Mouse (Mus musculus): Measurements from ENCODE around the gene Car9.

Car9 gene

DNA sequence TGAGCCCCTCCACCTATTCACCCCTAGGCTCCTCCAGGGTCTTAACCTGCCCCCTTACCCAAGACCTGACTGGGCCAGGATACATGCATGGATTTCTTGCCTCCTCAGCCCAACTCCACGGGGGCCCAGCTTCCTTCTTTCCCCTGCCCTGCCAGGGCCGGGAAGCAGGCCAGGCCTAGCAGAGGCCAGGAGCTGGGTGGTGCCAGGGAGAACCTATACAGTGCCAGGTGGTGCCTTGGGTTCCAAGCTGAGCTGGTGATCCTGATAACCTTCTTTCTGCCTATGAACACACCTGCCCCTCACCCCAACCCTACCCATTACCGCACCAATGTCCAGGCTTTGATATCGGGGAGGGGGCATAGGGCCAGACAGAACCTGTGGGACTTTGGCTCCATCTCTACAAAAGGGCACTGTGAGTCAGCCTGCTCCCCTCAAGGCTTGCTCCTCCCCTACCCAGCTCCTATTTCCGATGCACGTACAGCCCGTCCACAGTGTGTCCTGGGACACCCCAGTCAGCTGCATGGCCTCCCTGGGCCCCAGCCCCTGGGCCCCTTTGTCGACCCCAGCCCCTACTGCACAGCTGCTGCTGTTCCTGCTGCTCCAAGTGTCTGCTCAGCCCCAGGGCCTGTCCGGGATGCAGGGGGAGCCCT lies at the start of gene Car9:
TSS of gene Car9 (plus strand) at position 431 of the 650 bp plus-strand sequence.
- in situ Hi-C loops (cut with MboI; ENCODE audit: unreplicated experiment in 2 of 2), result no loop called here

GRCm38 (mm10) chr4:43457124-43457523 lies 49.6 kb upstream of the Car9 start:
- in situ Hi-C loops (cut with MboI; ENCODE audit: unreplicated experiment in 2 of 2), result loop anchor here in 1 of 2 experiments (10.0 to 25.0 kb wide), 3 partner anchors 508 to 1430 kb away; no protein-coding TSS in a partner anchor

DNA sequence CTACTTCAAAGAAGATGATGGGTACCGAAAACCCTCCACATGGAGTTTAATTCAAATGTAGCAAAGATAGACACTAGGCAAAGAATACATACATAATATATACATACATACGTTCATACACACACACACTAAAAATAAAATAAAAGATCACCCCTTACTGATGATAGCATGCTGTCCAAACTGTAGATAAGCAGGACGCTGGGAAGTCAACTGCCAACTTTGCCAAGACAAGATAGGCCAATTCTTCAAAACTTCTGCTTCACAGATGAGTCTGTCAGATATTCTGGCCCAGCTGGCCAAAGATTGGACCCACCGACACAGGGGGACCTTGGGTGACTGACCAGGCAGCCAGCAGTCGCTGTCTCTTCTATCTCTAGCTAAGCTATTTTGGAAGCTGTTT lies 43.7 kb upstream of the Car9 start:
- in situ Hi-C loops (cut with MboI; ENCODE audit: unreplicated experiment in 2 of 2), result loop anchor here in 1 of 2 experiments (25.0 kb wide), 2 partner anchors 1274 to 1424 kb away; no protein-coding TSS in a partner anchor

DNA sequence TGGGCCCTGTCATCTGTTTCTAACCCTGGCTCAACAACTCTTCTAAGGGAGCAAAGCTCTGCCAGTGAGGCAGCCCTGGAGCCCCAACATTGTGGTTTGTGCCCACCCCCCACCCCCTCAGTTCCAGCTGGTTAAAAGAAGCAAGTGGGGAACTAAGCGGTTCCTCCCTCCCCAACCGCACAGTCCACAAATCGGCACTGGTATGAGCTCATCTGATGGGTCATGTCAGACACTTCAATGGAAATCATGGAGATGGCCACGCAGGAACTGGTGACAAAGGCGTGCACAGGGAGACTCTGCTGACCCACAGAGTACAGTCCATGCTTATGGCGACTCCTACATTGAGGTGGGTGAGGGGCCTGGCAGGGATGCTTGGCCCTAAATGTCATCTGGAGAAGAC lies 40.8 kb upstream of the Car9 start:
- in situ Hi-C loops (cut with MboI; ENCODE audit: unreplicated experiment in 2 of 2), result loop anchor here in 1 of 2 experiments (25.0 kb wide), 2 partner anchors 1271 to 1421 kb away; no protein-coding TSS in a partner anchor

DNA sequence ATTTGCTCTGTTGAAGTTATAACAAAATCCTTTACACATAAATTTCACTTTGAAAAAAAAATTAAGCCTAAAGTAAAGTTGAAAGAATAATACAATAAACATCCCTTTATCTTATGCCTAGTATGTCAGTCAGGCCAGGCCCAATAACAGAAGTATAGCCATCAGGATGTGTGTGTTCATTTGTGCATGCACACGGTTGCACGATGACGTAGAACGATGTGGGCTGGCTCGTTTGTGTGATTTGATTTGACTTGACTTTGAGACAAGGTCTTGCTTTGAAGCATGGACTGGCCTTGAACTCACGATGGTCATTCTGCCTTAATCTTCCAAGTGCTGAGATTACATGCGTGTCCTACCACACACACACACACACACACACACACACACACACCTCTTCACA lies 39.9 kb upstream of the Car9 start:
- in situ Hi-C loops (cut with MboI; ENCODE audit: unreplicated experiment in 2 of 2), result loop anchor here in 1 of 2 experiments (25.0 kb wide), 2 partner anchors 1270 to 1420 kb away; no protein-coding TSS in a partner anchor

DNA sequence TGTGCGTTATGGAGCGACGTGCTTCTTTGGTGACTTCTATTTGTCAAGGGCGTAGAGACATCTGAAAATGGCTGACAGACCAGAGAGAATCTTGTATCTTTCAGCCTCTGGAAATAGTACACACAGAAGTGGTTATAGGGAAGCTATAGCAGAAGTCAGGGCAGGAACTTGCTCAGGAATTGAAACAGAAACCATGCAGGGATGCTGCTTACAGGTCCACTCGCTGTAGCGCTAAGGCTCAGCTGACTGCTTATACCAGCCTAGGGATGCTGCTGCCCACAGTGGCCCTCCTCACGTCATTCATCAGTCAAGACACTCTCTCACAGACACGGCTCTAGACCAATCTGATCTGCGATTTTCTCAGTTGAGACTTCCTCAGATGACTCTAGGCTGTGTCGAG lies 36.5 kb upstream of the Car9 start:
- in situ Hi-C loops (cut with MboI; ENCODE audit: unreplicated experiment in 2 of 2), result loop anchor here in 1 of 2 experiments (25.0 kb wide), 2 partner anchors 1267 to 1417 kb away; no protein-coding TSS in a partner anchor

DNA sequence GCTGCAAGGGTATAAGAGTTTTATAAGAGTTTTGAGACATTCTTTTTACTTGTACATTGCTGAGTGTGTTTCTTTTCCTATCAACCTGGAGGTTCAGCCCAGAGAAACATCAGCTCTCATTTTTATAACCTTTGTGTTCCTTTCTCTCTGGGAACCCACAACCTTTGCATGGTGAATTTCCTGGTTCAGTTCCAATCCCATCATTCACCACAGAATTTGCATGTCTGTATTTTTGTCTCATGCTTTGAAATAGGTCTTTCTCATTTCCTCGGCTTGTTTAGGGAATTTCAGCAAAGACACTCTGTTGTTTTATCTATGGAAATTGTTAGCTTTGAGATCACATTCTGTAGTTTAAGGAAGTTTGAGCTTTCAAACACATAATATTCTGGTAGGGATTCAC lies 33.1 kb upstream of the Car9 start:
- in situ Hi-C loops (cut with MboI; ENCODE audit: unreplicated experiment in 2 of 2), result loop anchor here in 1 of 2 experiments (25.0 kb wide), 2 partner anchors 1264 to 1414 kb away; no protein-coding TSS in a partner anchor

GRCm38 (mm10) chr4:43476604-43477003 lies 30.2 kb upstream of the Car9 start:
- in situ Hi-C loops (cut with MboI; ENCODE audit: unreplicated experiment in 2 of 2), result loop anchor here (5.0 kb wide), 1 partner anchor 34 kb away; the partner anchor contains the start of gene Tesk1 (in 2 of the 2)

- in situ Hi-C loops (cut with MboI; ENCODE audit: unreplicated experiment in 2 of 2), result loop anchor here (5.0 kb wide), 1 partner anchor 36 kb away; the partner anchor contains the start of gene Tesk1 (in 2 of the 2)
These were observed 28.8 kb upstream of the Car9 start for GRCm38 (mm10) chr4:43477857-43478533.

GRCm38 (mm10) chr4:43478534-43478858 lies 28.3 kb upstream of the Car9 start:
- in situ Hi-C loops (cut with MboI; ENCODE audit: unreplicated experiment in 2 of 2), result loop anchor here (5.0 kb wide), 1 partner anchor 36 kb away; the partner anchor contains the start of gene Tesk1 (in 2 of the 2)

GRCm38 (mm10) chr4:43478906-43479832 lies 27.6 kb upstream of the Car9 start:
- in situ Hi-C loops (cut with MboI; ENCODE audit: unreplicated experiment in 2 of 2), result loop anchor here (5.0 kb wide), 1 partner anchor 37 kb away; the partner anchor contains the start of gene Tesk1 (in 2 of the 2)

DNA sequence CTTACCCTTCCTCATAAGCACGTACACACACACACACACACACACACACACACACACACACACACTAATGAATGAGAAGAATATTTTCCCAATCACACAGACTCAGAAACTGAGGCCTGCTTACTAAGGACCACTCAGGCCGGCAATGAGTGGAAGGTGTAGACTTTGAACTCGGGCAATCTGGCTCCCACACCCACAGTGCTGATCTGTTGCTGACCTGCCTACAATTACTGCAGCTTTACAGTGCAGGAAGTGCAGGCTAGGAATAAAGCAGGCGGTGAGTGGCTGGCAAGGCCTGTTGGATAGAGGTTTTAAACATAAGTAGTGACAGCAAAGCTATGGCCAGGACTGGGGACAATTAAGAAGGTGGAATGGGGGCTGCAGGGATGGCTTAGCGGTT lies 25.8 kb upstream of the Car9 start:
- in situ Hi-C loops (cut with MboI; ENCODE audit: unreplicated experiment in 2 of 2), result loop anchor here (5.0 to 10.0 kb wide), 3 partner anchors 46 to 84 kb away; partner anchors contain the start of genes Creb3 (in 2 of the 2) and Tln1 (in 2 of the 2)

GRCm38 (mm10) chr4:43481894-43482456 lies 24.8 kb upstream of the Car9 start:
- in situ Hi-C loops (cut with MboI; ENCODE audit: unreplicated experiment in 2 of 2), result loop anchor here (5.0 to 10.0 kb wide), 3 partner anchors 45 to 83 kb away; partner anchors contain the start of genes Creb3 (in 2 of the 2) and Tln1 (in 2 of the 2)

GRCm38 (mm10) chr4:43482591-43482990 lies 24.2 kb upstream of the Car9 start:
- in situ Hi-C loops (cut with MboI; ENCODE audit: unreplicated experiment in 2 of 2), result loop anchor here (5.0 to 10.0 kb wide), 3 partner anchors 45 to 82 kb away; partner anchors contain the start of genes Creb3 (in 2 of the 2) and Tln1 (in 2 of the 2)

- in situ Hi-C loops (cut with MboI; ENCODE audit: unreplicated experiment in 2 of 2), result loop anchor here (5.0 to 10.0 kb wide), 3 partner anchors 44 to 81 kb away; partner anchors contain the start of genes Creb3 (in 2 of the 2) and Tln1 (in 2 of the 2)
These were observed 23.2 kb upstream of the Car9 start, which contains the start of gene Sit1 for GRCm38 (mm10) chr4:43483535-43484091. Gene Sit1 (minus strand): TSS chr4:43483734.

DNA sequence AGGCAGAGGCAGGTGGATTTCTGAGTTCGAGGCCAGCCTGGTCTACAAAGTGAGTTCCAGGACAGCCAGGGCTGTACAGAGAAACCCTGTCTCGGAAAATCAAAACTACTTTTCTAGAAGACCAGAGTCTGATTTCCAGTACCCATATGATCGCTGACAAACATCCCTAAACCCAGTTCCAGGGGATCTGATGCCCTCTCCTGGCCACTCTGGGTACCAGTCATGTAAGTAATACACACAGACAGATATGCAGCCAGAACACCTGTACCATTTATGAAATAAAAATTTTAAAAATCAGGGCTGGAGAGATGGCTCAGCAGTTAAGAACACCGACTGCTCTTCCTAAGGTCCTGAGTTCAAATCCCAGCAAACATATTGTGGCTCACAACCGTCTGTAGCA lies 21.1 kb upstream of the Car9 start:
- in situ Hi-C loops (cut with MboI; ENCODE audit: unreplicated experiment in 2 of 2), result loop anchor here in 1 of 2 experiments (10.0 kb wide), 1 partner anchor 79 kb away; the partner anchor contains the start of genes Creb3 and Tln1

DNA sequence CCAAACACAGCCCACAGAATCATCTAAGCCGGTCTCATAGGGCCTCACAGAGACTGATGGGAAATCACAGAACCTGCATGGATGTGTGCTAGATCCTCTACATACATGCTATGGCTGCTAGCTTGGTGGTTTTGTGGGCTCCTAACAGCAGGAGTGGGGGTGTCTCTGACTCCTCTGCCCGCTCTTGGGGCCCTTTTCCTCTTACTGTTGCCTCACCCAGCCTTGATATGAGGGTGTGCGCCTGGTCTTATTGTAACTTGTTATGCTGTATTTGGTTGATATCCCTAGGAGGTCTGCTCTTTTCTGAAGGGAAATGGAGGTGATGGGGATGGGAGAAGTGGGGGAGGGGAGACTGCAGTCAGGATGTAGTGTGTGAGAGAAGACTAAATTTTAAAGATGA lies 17.2 kb upstream of the Car9 start:
- in situ Hi-C loops (cut with MboI; ENCODE audit: unreplicated experiment in 2 of 2), result loop anchor here in 1 of 2 experiments (10.0 kb wide), 1 partner anchor 75 kb away; the partner anchor contains the start of genes Creb3 and Tln1

DNA sequence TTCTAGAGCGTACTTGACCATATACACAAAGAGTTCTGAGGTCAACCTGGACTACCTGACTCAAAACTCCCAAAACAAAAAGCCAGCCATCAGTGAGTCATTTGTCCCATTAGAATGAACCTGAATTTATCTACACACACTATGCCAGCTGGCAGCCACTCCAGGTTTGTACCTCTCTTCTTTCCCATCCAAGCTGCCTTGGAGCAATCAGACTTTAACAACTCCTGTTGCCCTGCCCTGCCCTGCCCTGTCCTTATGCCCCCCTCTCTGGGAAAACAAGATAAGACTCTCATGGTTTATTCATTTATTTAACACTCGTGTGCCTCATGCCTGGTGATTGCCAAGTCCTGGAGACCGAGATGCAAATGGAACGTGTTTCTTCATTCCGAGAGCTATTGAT lies 16.0 kb upstream of the Car9 start:
- in situ Hi-C loops (cut with MboI; ENCODE audit: unreplicated experiment in 2 of 2), result no loop called here
